Mouse (Mus musculus) midbrain, postnatal 0 days (tissue): ENCODE results near the gene Stk38l. TPM values are rescaled to one million over a fixed set of nuclear protein-coding genes. Genes with fewer than 3 reads are reported as not detected.

Experiments
- ATAC-seq: fragments of 200-750 bp; cut with Nextera tagmentation; 2 replicates; pipeline ENCODE4 v1.8.0; 2017; ENCODE audit warnings: moderate number of reproducible peaks, mild to moderate bottlenecking, moderate TSS enrichment, moderate library complexity; ENCODE audit not compliant: low FRiP score
- DNase-seq: peaks from one replicate; pipeline ENCODE4 v3.0.0-alpha.2; 2015; ENCODE audit warnings: low spot score
- H3K27ac ChIP-seq: fragments of 300-500 bp; sonication (generic); 2 replicates; pipeline ENCODE4 v1.5.1; 2014; ENCODE audit warnings: low read depth, mild to moderate bottlenecking, low read length, mixed read lengths
- H3K27me3 ChIP-seq: fragments of 300-500 bp; sonication (generic); 2 replicates; pipeline ENCODE4 v1.6.1; 2014; ENCODE audit warnings: low read length, control low read depth, mixed read lengths; ENCODE audit not compliant: insufficient read depth
- H3K36me3 ChIP-seq: fragments of 300-500 bp; sonication (generic); 2 replicates; pipeline ENCODE4 v1.6.1; 2014; ENCODE audit warnings: low read length, control low read depth, mixed read lengths; ENCODE audit not compliant: insufficient read depth
- H3K4me1 ChIP-seq: fragments of 300-500 bp; sonication (generic); 2 replicates; pipeline ENCODE4 v1.6.1; 2014; ENCODE audit warnings: mild to moderate bottlenecking, control low read depth, antibody characterized with exemption, low read length, mixed read lengths; ENCODE audit not compliant: insufficient read depth
- H3K4me2 ChIP-seq: fragments of 300-500 bp; sonication (generic); 2 replicates; pipeline ENCODE4 v1.6.1; 2014; ENCODE audit warnings: low read depth, mild to moderate bottlenecking, low read length, mixed read lengths; ENCODE audit not compliant: poor library complexity, severe bottlenecking
- H3K4me3 ChIP-seq: fragments of 300-500 bp; sonication (generic); 2 replicates; pipeline ENCODE4 v1.5.1; 2014; ENCODE audit warnings: low read depth, mild to moderate bottlenecking, low read length, moderate library complexity
- H3K9ac ChIP-seq: fragments of 300-500 bp; sonication (generic); replicated peaks from 2 replicates; pipeline ENCODE4 v1.6.1; 2014; ENCODE audit warnings: mild to moderate bottlenecking, low read length, moderate library complexity, mixed read lengths; ENCODE audit not compliant: poor library complexity, severe bottlenecking
- H3K9me3 ChIP-seq: fragments of 300-500 bp; sonication (generic); 2 replicates; pipeline ENCODE4 v1.6.1; 2016; ENCODE audit warnings: low read length, control low read depth
- CTCF ChIP-seq: IDR thresholded peaks from 2 replicates; pipeline ENCODE4 v1.5.1; 2016; ENCODE audit warnings: antibody characterized with exemption, mild to moderate bottlenecking
- WGBS: fragments of 180-500 bp; shearing (Covaris S2); extraction: QIAGEN DNeasy Blood & Tissue Kit; methylation state at CpG from one replicate; pipeline ENCODE4 v1.1.7; 2014; 5-methylcytosine and 5-hydroxymethylcytosine counted together
- polyA plus RNA-seq: library from polyadenylated mRNA; unstranded; fragments of >200 nt; fragmentation: Nextera tagmentation; extraction: Ambion mirVana; gene quantifications from 2 replicates; pipeline ENCODE4 v1.2.1, GENCODE M21; 2015
- total RNA-seq: library from RNA; depleted of rRNA; stranded (reverse); fragments of >200 nt; gene quantifications from 2 replicates; pipeline ENCODE4 v1.2.3, GENCODE M21; 2014

The Stk38l gene
- total and polyA plus RNA-seq, 2 experiments from 2014 or later = 6.6 to 12.4 TPM

DNA sequence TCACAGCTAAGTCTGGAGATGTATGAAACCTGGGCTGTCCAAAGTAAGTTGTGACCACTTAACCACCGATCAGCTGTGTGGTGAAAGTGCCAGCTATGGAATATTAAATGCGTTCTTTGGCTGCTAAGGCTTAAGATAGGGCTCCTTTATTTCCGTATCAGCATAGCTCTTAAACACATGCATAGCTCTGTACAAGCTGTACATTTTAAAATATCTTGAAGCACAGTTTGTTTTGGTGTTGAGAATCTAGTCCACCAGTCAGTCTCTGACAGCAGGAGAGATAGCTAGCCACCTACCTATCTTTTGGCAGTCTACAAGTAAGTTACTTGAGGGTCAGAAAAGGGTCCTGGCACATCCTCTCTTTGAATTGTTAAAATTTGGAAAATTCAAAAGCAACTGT, 53.3 kb downstream of the Stk38l start:
- no peaks in the 10 kb centered on the region for H3K27me3 ChIP-seq
- H3K4me1 ChIP-seq = no peaks in the 10 kb centered on the region
- no peak for TF ChIP-seq CTCF
- 90% methylated on average over 3 of the region's 3 CpGs for WGBS
- ATAC-seq (no peak), DNase-seq (no peak)
- H3K36me3 ChIP-seq = peaks cover 9% of the 10 kb centered on the region
- H3K9me3 ChIP-seq = no peaks in the 10 kb centered on the region
- no peak overlapping the region for H3K4me2 ChIP-seq
- H3K27ac ChIP-seq = no peak overlapping the region
- no peak overlapping the region for H3K9ac ChIP-seq
- H3K4me3 ChIP-seq = no peak overlapping the region

DNA sequence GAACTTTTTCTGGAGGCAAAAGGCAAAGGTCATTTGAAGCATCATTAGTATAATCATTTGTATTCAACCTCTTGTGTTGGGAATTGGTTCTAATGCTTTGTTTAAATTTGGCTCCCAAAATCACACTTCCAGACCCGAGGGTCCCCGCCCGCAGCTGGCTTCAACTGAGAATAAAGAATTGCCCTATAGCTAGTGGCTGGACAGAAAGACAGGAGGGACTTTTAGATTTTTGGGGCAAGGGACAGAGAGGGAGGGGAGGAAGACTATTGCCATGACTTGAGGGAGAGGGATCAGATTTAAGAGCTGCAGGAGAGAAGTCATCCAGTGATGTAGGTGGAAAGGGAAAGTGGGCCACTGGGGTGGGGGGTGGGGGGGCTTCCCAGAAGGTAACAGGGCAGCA, 56.8 kb downstream of the Stk38l start:
- Histone ChIP-seq H3K27ac (no peak overlapping the region), H3K4me3 (no peak overlapping the region), H3K4me1 (no peaks in the 10 kb centered on the region), H3K27me3 (no peaks in the 10 kb centered on the region), H3K4me2 (no peak overlapping the region), H3K36me3 (no peaks in the 10 kb centered on the region), H3K9me3 (0 out of 2 replicates have a peak, but pooled peaks cover 4% of the 10 kb centered on the region), H3K9ac (no peak overlapping the region)
- no peak for DNase-seq
- 85% methylated on average over 3 of the region's 3 CpGs for WGBS
- no peak for ATAC-seq
- no peak for TF ChIP-seq CTCF

DNA sequence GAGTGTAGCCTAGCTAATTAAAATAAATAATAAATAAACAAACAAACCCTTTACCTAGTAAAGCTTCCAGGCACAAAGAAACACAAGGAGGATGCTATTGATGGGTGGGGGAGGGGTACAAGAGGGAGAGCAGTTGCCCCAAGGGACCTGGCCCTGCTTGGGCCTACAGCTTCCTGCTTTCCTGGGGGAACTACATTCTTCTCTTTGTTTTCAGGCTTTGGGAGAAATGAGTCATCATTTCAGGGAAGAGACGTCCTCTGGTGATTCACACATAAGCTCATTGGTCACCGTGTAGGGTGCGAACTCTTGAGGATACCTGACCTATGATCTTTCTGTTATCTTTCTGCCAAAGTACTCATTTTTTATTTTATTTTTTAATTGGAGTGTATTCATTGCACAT, 68.7 kb downstream of the Stk38l start:
- no peaks in the 10 kb centered on the region for H3K9me3 ChIP-seq
- ATAC-seq (no peak), DNase-seq (no peak)
- H3K27me3 ChIP-seq = no peaks in the 10 kb centered on the region
- H3K4me2 ChIP-seq = no peak overlapping the region
- H3K4me1 ChIP-seq = 0 out of 2 replicates have a peak, but pooled peaks cover 3% of the 10 kb centered on the region
- no peak overlapping the region for H3K9ac ChIP-seq
- no peak overlapping the region for H3K27ac ChIP-seq
- H3K4me3 ChIP-seq = no peak overlapping the region
- TF ChIP-seq CTCF = no peak
- 86% methylated on average over 3 of the region's 3 CpGs for WGBS
- H3K36me3 ChIP-seq = no peaks in the 10 kb centered on the region

DNA sequence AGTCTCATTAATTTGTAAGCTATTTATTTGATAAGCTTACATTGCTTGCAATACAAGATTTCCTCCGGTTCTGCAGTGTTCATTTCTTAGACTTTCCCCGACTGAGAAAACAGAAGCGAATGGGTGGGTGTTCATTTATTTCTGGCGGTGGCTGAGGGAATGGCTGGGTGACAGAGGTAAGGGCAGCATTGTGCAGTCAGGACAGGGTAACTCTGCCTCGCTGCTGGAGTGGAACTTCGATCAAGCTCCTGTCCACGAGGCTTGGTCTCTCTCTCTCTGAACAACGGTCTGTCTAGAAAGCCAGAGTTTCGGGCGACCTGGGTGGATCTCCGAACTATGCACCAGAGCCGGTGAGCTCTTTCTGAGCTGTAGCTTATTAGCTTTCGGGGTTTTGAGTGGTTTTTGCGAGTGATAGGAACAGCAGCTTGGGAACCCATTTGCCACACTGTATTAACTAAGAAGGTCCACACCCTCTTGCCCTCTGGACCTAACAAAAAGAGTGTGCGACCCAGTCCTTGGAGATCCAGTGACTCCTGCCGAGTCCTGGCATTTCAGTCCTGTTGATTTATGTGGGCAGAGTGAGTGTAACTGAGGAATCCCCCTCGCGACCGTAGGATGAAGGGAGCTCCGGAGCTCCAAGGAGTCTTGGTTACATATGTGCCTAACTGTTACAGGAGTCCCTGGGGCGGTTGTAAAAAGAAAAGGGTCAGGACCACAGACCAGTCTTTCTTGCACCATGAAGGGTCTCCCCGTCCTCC, 70.5 kb downstream of the Stk38l start:
- TF ChIP-seq CTCF = no peak
- no peak for DNase-seq

GRCm38 (mm10) chr6:146795924-146796545, 71.2 kb downstream of the Stk38l start, which contains the start of gene Arntl2:
Arntl2 (plus strand) TSS chr6:146796055.
- WGBS = 2% methylated on average over 36 of the region's 36 CpGs

More for the DNA sequence above, 70.5 kb downstream of the Stk38l start:
- no peaks in the 10 kb centered on the region for H3K27me3 ChIP-seq
- H3K4me3 ChIP-seq = peak overlapping the region; percentile 59
- peak overlapping the region; percentile 56 for H3K9ac ChIP-seq
- no peak overlapping the region for H3K27ac ChIP-seq
- ATAC-seq = 0 out of 2 replicates have a peak, but pooled peaks have one; percentile 4
- H3K9me3 ChIP-seq = no peaks in the 10 kb centered on the region
- H3K4me2 ChIP-seq = peak overlapping the region; percentile 96
- H3K36me3 ChIP-seq = no peaks in the 10 kb centered on the region
- H3K4me1 ChIP-seq = 0 out of 2 replicates have a peak, but pooled peaks cover 3% of the 10 kb centered on the region
- 18% methylated on average over 22 of the region's 22 CpGs for WGBS

GRCm38 (mm10) chr6:146797446-146797845, 72.7 kb downstream of the Stk38l start:
- Histone ChIP-seq H3K4me3 (no peak overlapping the region), H3K27me3 (no peaks in the 10 kb centered on the region), H3K9me3 (no peaks in the 10 kb centered on the region), H3K27ac (no peak overlapping the region), H3K4me2 (no peak overlapping the region), H3K4me1 (0 out of 2 replicates have a peak, but pooled peaks cover 3% of the 10 kb centered on the region), H3K9ac (no peak overlapping the region), H3K36me3 (no peaks in the 10 kb centered on the region)
- WGBS = 61% methylated on average over 5 of the region's 5 CpGs
- no peak for DNase-seq
- ATAC-seq = no peak
- TF ChIP-seq CTCF = no peak

More at GRCm38 (mm10) chr6:146795924-146796545, 71.2 kb downstream of the Stk38l start, which contains the start of gene Arntl2:
- ATAC-seq (peak; percentile 87), DNase-seq (peak; percentile 75)
- Histone ChIP-seq H3K9me3 (no peaks in the 10 kb centered on the region), H3K4me2 (peak within 1 kb of the TSS; percentile 96), H3K27ac (no peak within 1 kb of the TSS), H3K4me3 (peak within 1 kb of the TSS; percentile 59), H3K36me3 (no peaks in the 10 kb centered on the region), H3K9ac (peak within 1 kb of the TSS; percentile 56), H3K4me1 (0 out of 2 replicates have a peak, but pooled peaks cover 3% of the 10 kb centered on the region), H3K27me3 (no peaks in the 10 kb centered on the region)
- TF ChIP-seq CTCF = 0 out of 2 replicates have a peak, but pooled peaks have one; percentile 8
